Mouse (Mus musculus) R1 (cell line): ENCODE results near the gene 5730596B20Rik.

Experiments used
- DNase-seq: peaks from one replicate; pipeline ENCODE4 v3.0.0-alpha.2; 2018; ENCODE audit warnings: low read depth, low spot score

Gene 5730596B20Rik

GRCm38 (mm10) chr6:52223939-52224760 lies 46.9 kb downstream of the 5730596B20Rik start:
- DNase-seq = peak; percentile 30

DNA sequence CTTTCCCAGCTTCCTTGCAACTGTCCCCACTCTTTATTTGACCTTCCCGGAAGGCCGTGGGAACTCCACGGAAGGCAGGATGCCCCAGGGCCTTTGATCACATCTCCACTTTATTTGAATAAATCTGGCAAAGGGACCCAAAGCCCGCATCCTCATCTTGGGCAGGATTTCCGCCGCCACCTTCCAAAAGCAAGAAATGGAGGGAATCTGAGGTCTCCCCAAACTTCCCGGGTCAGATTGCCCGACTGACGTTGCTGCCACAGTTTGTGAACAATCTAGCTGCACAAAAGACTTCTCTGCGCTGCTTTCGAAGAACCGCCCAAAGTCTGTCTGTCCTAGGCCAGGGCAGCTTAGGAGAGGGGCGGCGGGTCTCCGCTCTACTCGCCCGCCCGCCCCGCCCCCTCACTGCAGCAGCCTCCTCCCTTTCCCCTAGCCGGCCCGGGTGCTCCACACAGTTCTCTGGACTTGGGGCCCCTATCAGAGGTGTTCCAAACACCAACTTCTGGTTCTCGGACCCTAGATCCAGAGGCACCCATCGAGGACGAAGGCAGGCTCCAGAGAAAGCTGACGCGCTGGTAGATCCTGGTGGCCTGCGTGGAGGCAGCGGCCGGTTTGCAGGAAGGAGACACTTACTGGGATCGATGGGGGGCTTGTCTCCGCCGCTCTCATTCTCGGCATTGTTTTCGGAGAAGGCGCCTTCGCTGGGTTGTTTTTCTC lies 47.8 kb downstream of the 5730596B20Rik start:
- DNase-seq = peak; percentile 71

DNA sequence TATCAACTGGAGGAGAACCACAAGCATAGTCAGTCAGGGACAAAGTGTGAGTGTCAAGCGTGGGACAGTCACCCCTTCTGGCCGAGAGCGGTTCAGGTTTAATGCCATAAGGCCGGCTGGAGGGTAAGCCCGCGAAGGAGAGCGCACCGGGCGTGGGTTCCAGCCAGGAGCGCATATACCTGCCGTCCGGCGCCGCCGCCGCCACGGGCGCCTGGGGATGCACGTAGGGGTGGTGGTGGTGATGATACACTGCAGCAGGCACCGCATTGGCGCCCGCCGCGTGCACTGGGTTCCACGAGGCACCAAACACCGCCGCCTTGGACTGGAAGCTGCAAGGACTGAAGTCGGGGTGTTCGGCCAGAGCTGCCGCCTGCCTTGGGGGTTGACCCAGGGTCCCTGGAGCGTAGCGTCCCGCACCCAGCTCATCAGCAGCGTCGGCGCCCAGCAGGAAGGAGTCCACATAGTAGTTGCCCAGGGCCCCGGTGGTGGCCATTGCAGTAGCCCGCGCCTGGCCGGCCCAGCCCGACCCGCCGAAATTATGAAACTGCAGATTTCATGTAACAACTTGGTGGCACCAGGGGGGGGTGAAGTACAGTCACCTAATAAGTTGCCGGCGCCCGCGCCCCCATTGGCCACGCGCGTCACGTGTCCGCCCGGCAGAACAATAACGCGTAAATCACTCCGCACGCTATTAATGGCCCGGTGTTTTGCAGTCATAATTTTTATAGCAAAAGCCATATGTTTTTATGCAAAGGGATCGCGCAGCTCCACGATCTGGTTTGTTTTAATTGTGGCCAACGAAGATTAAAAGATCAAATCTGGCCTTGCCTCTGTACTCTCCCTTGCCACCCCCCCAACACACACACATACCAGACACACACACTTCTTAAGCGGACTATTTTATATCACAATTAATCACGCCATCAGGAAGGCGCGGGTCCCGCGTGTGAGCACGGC lies 48.6 kb downstream of the 5730596B20Rik start:
- DNase-seq = peak; percentile 59

DNA sequence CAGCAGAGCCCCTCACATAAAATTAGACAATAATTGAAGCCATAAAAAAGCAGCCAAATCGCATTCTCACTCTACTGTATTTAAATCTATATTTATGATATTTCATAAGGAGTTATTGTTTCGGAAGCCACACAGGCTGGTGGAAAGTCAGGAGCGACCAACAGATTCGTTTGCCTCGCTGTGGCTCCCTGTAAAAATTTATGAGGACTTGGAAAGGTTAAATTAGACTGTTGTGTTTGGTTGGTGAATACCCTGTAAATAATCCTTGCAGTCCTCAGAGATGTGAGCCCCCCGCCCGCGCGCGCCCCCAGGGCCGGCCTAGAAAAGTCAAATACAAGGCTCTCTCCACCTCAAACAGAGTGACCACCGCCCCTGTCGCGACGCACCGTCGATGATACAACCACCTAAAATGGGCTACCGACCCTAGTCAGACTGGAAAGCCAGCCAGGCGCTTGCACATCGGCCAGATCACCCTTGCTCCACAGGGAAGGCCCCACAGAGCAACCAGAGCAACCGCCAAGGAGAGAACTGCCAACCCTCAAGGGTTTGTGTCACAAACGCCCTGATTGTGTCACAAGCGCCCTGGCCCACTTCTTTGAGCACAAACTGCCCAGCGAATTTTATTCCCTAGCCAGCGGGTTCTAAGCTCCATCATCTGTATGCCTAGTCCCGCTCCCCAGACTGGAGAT lies 49.4 kb downstream of the 5730596B20Rik start:
- DNase-seq = peak; percentile 27

GRCm38 (mm10) chr6:52227470-52228222 lies 50.3 kb downstream of the 5730596B20Rik start:
- DNase-seq = no peak

GRCm38 (mm10) chr6:52228475-52229465 lies 51.5 kb downstream of the 5730596B20Rik start:
- peak; percentile 35 for DNase-seq

DNA sequence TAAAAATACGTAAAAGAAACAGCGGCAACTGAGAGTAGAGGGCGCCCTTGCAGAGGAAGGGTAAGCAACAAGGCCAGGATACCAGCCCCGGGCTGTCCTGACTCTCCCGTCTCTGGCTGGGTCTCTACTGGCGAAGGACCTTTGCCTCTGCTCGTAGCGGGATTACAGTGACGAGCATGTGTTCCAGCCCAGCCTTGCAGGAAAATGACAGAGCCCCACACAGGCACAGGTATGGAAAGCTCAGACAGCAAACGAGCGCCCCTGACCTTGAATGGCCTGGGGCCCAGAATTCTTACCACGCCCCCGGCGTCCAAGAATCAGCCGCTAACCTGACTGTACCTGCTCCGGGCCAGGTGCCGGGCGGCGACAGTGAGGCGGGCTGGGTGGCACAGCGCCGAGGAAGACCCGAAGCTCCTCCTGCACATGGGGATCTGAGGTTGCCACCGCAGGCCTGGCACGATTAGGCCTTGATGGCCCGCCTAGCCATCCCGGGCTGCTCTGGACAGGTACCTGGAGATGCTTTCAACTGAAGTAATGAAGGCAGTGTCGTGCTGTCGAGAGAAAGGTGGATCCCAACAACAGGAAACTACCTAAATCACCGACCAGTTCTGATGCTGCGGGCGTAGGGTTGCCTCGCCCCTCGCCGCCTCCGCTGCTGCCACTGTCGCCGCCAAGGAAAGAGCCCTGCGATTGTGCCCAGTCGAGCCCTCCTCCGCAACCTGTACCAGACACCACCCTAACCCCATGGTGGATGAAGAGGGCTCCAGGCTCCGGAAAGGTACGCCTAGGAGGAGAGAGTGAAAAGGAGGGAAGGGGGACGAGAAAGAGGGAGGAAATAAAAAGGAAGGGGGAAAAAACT lies 52.5 kb downstream of the 5730596B20Rik start:
- DNase-seq = peak; percentile 57
